Mouse (Mus musculus): ENCODE results near the gene Immp2l. TPM values are rescaled to one million over a fixed set of nuclear protein-coding genes. Genes with fewer than 3 reads are reported as not detected.

The Immp2l gene
- polyA plus RNA-seq, 1 experiment from 2014 or later: 5.0 TPM

DNA sequence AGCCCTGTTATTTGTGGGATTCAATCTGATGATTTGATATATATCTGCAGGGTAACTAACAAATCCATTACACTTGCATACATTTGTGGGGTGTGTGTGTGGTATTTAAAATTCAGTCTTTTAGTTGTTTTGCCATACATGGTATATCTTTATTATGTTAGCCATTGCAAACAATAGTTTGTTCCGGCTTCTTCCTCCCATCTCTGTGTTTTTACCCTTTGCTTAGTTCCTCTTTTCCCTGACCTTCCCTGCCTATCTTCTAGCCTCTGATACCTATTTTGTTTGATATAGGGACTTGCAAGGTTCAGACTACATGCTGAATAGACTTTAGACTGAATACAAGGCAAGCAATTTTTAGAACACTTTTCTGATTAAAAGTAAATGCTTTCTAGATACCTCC is 254.0 kb downstream of the Immp2l start:
- Histone ChIP-seq H3K4me1 (replicated peaks) (no peaks in the 10 kb centered on the region), H3K27me3 (no peaks in the 10 kb centered on the region), H3K36me3 (no peaks in the 10 kb centered on the region), H3K9ac (no peak overlapping the region), H3K9me3 (no peaks in the 10 kb centered on the region), H3K27ac (replicated peaks) (no peak overlapping the region), H3K4me2 (no peak overlapping the region), H3K4me3 (no peak overlapping the region)
- no peak for ATAC-seq (ENCODE audit: low FRiP score, low read depth)
- WGBS: 91% methylated on average over 1 of the region's 1 CpGs

DNA sequence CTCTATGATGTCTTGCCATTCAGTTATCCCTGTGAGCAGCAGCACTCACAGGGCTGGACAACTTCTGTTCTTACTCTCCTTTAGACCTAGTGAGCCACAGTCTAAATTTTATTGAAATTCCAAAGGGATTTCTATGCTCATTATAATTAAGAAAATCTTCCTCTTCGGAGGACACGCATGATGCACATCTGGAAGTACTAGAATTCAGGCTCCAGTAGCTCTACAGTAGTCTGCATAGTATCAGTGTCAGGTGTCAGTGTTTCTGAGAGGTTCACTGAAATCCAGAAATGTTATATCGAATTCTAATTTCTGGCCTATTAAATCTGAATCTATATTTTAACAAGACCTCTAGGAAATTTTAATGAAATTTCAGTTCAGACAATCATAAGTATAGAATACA is 265.2 kb downstream of the Immp2l start:
- 83% methylated on average over 3 of the region's 3 CpGs for WGBS
- H3K27me3 ChIP-seq: no peaks in the 10 kb centered on the region
- no peak overlapping the region for H3K27ac ChIP-seq (replicated peaks)
- H3K9ac ChIP-seq: no peak overlapping the region
- no peak overlapping the region for H3K4me3 ChIP-seq
- H3K36me3 ChIP-seq: no peaks in the 10 kb centered on the region
- no peak overlapping the region for H3K4me2 ChIP-seq
- no peaks in the 10 kb centered on the region for H3K4me1 ChIP-seq (replicated peaks)
- H3K9me3 ChIP-seq: no peaks in the 10 kb centered on the region
- ATAC-seq (ENCODE audit: low FRiP score, low read depth): no peak

DNA sequence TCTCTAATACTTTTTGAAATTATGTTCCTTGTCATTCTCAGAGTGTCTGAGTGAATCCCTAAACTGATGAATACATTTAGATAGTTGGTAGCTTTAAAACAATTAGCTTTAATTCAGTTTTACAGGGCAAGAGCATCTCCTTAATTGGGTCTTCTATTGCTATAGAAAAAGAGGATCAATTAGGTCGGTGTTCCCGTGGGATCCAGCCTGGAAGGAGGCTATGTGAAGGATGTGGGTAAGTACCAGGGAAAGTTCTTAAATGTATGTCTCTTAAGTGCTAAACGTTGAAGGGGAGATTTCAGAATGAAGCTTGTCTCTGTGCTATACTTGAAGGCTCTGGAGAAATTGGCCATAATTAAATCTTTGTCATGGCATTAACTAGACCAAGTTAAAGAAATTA is 283.1 kb downstream of the Immp2l start:
- no peak overlapping the region for H3K27ac ChIP-seq (replicated peaks)
- H3K4me2 ChIP-seq: no peak overlapping the region
- no peaks in the 10 kb centered on the region for H3K9me3 ChIP-seq
- no peaks in the 10 kb centered on the region; the same call in 1 of the 2 replicates for H3K4me1 ChIP-seq (replicated peaks)
- no peak overlapping the region for H3K4me3 ChIP-seq
- ATAC-seq (ENCODE audit: low FRiP score, low read depth): 0 out of 2 replicates have a peak, but pooled peaks have one; percentile 23
- H3K36me3 ChIP-seq: no peaks in the 10 kb centered on the region
- 70% methylated on average over 3 of the region's 3 CpGs for WGBS
- H3K27me3 ChIP-seq: no peaks in the 10 kb centered on the region
- no peak overlapping the region for H3K9ac ChIP-seq

DNA sequence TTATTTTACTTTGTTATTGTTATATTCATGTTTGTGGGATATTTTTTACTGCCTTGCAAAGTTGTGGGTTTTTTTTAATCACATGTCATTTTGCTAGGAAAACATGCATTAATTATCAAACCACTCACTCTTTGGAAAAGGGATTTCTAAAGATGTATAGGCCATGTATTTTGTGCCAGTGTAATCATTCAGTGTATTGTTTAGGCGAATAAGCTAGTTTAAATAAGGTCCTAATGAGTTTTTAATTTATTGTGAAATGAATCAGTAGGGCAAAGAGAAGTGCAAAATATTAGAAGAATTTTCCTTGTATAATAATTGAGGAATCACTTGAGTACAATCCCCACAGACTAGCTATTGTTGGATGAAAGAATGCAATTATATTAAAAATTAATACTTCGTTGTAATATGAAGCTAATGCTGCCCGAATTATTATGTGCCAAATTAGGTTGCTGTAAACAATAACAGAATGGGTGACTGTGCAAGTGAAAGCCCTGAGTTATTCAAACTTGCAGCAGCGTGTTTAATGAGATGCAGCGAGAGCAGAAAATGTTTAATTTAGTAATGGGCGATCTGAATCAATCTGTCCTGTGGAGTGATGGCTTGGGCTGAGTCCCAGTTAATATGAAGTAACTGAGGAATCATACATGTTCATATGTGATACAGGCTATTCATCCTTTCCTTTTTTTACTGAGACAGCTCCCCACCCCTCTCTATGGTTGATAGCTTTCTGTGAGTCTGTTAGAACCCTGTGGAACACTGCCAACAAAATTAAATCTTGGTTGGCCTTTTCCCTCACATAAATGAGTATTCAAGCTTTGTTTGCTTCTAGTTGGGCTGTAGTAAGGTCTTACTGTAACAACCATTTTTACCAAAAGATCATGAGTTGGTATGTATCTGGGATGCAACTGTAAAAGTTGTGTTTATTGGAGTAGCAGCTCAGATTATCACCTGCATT is 285.1 kb downstream of the Immp2l start:
- no peaks in the 10 kb centered on the region for H3K9me3 ChIP-seq
- no peak overlapping the region for H3K4me3 ChIP-seq
- H3K36me3 ChIP-seq: no peaks in the 10 kb centered on the region
- no peaks in the 10 kb centered on the region; the same call in 1 of the 2 replicates for H3K4me1 ChIP-seq (replicated peaks)
- H3K4me2 ChIP-seq: no peak overlapping the region
- 41% methylated on average over 6 of the region's 6 CpGs for WGBS
- peak; percentile 42; the same call in 1 of the 2 replicates for ATAC-seq (ENCODE audit: low FRiP score, low read depth)
- H3K27ac ChIP-seq (replicated peaks): no peak overlapping the region
- no peak overlapping the region for H3K9ac ChIP-seq
- no peaks in the 10 kb centered on the region for H3K27me3 ChIP-seq

DNA sequence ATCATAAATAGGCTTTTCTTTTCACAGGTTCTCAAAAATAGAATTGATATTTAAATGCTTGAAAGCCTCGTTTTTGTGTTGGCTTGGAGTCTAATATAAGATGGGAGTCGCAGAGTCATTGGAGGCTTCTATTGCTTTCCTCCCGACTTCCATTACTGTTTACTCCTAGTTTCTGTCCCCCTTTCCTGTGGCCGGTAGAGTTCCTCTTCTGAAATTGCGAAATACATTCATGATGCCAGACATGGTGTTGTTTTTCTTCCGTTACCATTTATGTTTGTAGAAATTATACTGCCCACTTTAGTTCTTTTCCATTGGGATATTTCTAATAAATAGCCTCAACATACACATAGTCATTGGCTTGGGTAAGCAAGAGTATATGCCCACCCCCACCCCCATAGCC is 289.5 kb downstream of the Immp2l start:
- no peak overlapping the region for H3K27ac ChIP-seq (replicated peaks)
- no peak overlapping the region for H3K4me2 ChIP-seq
- no peaks in the 10 kb centered on the region for H3K27me3 ChIP-seq
- peaks cover 10% of the 10 kb centered on the region for H3K4me1 ChIP-seq (replicated peaks)
- 90% methylated on average over 6 of the region's 6 CpGs for WGBS
- H3K9ac ChIP-seq: no peak overlapping the region
- no peak overlapping the region for H3K4me3 ChIP-seq
- H3K36me3 ChIP-seq: no peaks in the 10 kb centered on the region
- no peaks in the 10 kb centered on the region for H3K9me3 ChIP-seq
- no peak for ATAC-seq (ENCODE audit: low FRiP score, low read depth)

- H3K36me3 ChIP-seq: no peaks in the 10 kb centered on the region
- H3K4me3 ChIP-seq: no peak overlapping the region
- peaks cover 10% of the 10 kb centered on the region for H3K4me1 ChIP-seq (replicated peaks)
- H3K9me3 ChIP-seq: no peaks in the 10 kb centered on the region
- H3K4me2 ChIP-seq: peak overlapping the region; percentile 38
- WGBS: 9% methylated on average over 11 of the region's 11 CpGs
- ATAC-seq (ENCODE audit: low FRiP score, low read depth): peak; percentile 72; the same call in 1 of the 2 replicates
- no peak overlapping the region for H3K9ac ChIP-seq
- H3K27ac ChIP-seq (replicated peaks): 0 out of 2 replicates have a peak overlapping the region, but pooled peaks have one; percentile 15
- H3K27me3 ChIP-seq: no peaks in the 10 kb centered on the region
These were observed 291.0 kb downstream of the Immp2l start for GRCm38 (mm10) chr12:41314811-41315461.

GRCm38 (mm10) chr12:41315871-41316270 is 292.0 kb downstream of the Immp2l start:
- no peaks in the 10 kb centered on the region for H3K9me3 ChIP-seq
- H3K27me3 ChIP-seq: no peaks in the 10 kb centered on the region
- 87% methylated on average over 4 of the region's 4 CpGs for WGBS
- H3K36me3 ChIP-seq: no peaks in the 10 kb centered on the region
- no peak overlapping the region for H3K4me3 ChIP-seq
- H3K4me1 ChIP-seq (replicated peaks): peaks cover 10% of the 10 kb centered on the region
- no peak overlapping the region for H3K27ac ChIP-seq (replicated peaks)
- no peak overlapping the region for H3K4me2 ChIP-seq
- no peak overlapping the region for H3K9ac ChIP-seq
- no peak for ATAC-seq (ENCODE audit: low FRiP score, low read depth)

DNA sequence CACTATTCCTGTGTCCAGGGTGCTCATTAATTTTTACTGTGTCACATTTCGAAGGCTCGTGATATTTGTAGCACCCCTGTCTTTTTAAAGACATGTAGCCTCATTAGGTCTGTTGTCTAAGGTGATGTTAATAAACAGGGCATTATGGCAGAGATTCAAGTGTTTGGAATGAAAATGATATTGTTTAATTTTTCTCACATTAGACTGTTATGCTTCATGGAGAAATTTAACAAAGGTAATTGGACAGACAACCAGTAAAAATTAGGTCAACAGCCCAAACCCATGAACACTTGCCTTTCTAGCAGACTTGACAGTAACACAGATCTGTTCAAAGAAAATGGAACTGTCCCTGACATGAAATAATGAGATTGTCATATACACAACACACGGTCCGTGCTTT is 292.5 kb downstream of the Immp2l start:
- H3K27ac ChIP-seq (replicated peaks): no peak overlapping the region
- H3K36me3 ChIP-seq: no peaks in the 10 kb centered on the region
- no peak for ATAC-seq (ENCODE audit: low FRiP score, low read depth)
- H3K27me3 ChIP-seq: no peaks in the 10 kb centered on the region
- H3K4me2 ChIP-seq: no peak overlapping the region
- 69% methylated on average over 4 of the region's 4 CpGs for WGBS
- H3K4me1 ChIP-seq (replicated peaks): peaks cover 10% of the 10 kb centered on the region
- no peak overlapping the region for H3K4me3 ChIP-seq
- no peaks in the 10 kb centered on the region for H3K9me3 ChIP-seq
- H3K9ac ChIP-seq: no peak overlapping the region

- WGBS: 93% methylated on average over 2 of the region's 2 CpGs
- no peaks in the 10 kb centered on the region for H3K9me3 ChIP-seq
These were observed 293.5 kb downstream of the Immp2l start for GRCm38 (mm10) chr12:41317431-41317830.

DNA sequence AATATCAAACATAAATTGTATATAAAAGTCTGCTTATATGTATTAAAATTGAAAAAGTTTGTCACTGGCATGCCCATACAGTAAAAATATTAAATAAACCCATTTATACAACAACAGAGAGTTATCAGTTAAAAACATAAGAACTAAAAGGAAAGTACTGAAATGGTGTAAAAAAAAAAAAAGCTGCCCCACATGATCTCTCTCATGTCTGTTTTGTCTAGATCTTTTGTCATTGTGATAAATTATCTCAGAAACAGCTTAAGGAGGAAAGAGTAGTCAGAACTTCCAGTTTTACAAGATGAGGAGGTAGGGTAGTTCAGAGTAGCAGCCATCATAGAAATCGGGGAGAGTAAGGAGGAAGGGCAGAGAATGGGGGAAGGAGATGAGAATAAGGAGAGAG is 298.1 kb downstream of the Immp2l start:
- 80% methylated on average over 1 of the region's 1 CpGs for WGBS
- no peaks in the 10 kb centered on the region for H3K4me1 ChIP-seq (replicated peaks)
- H3K4me2 ChIP-seq: no peak overlapping the region
- no peaks in the 10 kb centered on the region for H3K27me3 ChIP-seq
- no peak overlapping the region for H3K9ac ChIP-seq
- H3K9me3 ChIP-seq: no peaks in the 10 kb centered on the region
- H3K4me3 ChIP-seq: no peak overlapping the region
- H3K36me3 ChIP-seq: no peaks in the 10 kb centered on the region
- no peak overlapping the region for H3K27ac ChIP-seq (replicated peaks)
- no peak for ATAC-seq (ENCODE audit: low FRiP score, low read depth)

More at GRCm38 (mm10) chr12:41317431-41317830, 293.5 kb downstream of the Immp2l start:
- ATAC-seq (ENCODE audit: low FRiP score, low read depth): no peak
- H3K27ac ChIP-seq (replicated peaks): no peak overlapping the region
- no peak overlapping the region for H3K4me3 ChIP-seq
- H3K9ac ChIP-seq: no peak overlapping the region
- no peaks in the 10 kb centered on the region for H3K36me3 ChIP-seq
- peaks cover 10% of the 10 kb centered on the region for H3K4me1 ChIP-seq (replicated peaks)
- H3K4me2 ChIP-seq: no peak overlapping the region
- no peaks in the 10 kb centered on the region for H3K27me3 ChIP-seq

- 68% methylated on average over 2 of the region's 2 CpGs for WGBS
- Histone ChIP-seq H3K4me3 (no peak overlapping the region), H3K4me2 (no peak overlapping the region), H3K4me1 (replicated peaks) (no peaks in the 10 kb centered on the region), H3K36me3 (no peaks in the 10 kb centered on the region), H3K27ac (replicated peaks) (no peak overlapping the region), H3K9me3 (no peaks in the 10 kb centered on the region), H3K27me3 (no peaks in the 10 kb centered on the region), H3K9ac (no peak overlapping the region)
- ATAC-seq (ENCODE audit: low FRiP score, low read depth): no peak
These were observed 300.5 kb downstream of the Immp2l start for GRCm38 (mm10) chr12:41324418-41324817.

DNA sequence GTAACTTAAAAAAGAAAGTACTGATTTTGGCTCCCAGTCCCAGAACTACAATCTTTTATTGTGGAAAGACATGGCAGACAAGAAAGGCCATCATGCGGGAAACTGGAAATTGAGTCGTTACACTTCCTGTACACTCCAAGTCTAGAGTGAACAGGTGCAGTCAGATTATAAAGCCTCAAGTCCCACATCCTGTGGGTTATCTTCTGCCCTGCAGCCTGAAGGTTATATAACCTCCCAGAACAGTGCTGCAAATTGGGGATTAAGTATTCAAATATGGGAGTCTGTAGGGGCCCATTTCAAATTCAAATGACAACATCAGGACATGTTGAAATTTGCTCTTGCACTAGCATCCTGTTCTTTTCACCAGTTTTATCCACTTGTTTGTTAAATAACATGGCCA is 301.9 kb downstream of the Immp2l start:
- no peak for ATAC-seq (ENCODE audit: low FRiP score, low read depth)
- H3K27ac ChIP-seq (replicated peaks): no peak overlapping the region
- 77% methylated on average over 2 of the region's 2 CpGs for WGBS

More for the DNA sequence above, 301.9 kb downstream of the Immp2l start:
- Histone ChIP-seq H3K4me1 (replicated peaks) (no peaks in the 10 kb centered on the region), H3K9me3 (no peaks in the 10 kb centered on the region), H3K36me3 (no peaks in the 10 kb centered on the region), H3K4me2 (no peak overlapping the region), H3K4me3 (no peak overlapping the region), H3K9ac (no peak overlapping the region), H3K27me3 (no peaks in the 10 kb centered on the region)
